Mouse (Mus musculus) MEL (cell line): ENCODE measurements at regions not wholly inside any gene's neighbourhood (a gene's known extent, or its start where the extent isn't known, plus 50 kb on each side); places are given as distances from the start of the nearest gene placed in this dataset.

Experiments
- DNase-seq: peaks from one replicate; pipeline ENCODE4 v3.0.0; 2011; ENCODE audit warnings: low read depth, low spot score
- H3K27ac ChIP-seq: 2 replicates; pipeline ENCODE4 v1.5.1; 2012; ENCODE audit warnings: low read depth, mild to moderate bottlenecking, control low read depth, low read length, moderate library complexity; ENCODE audit not compliant: control insufficient read depth
- H3K27me3 ChIP-seq, 2 experiments: fragments of 150-350 bp in 1 of 2; sonication (generic) in 1 of 2; 2 replicates each; pipeline ENCODE4 v1.6.1; 2012; ENCODE audit warnings: low read length in 2 of 2, mild to moderate bottlenecking in 2 of 2, improper control_type of control experiment in 1 of 2, moderate library complexity in 1 of 2; ENCODE audit not compliant: insufficient read depth in 2 of 2, control insufficient read depth in 1 of 2
- H3K36me3 ChIP-seq, 2 experiments: 2 replicates each; pipeline ENCODE4 v1.6.1; 2012 to 2014; ENCODE audit warnings: low read length in 2 of 2, improper control_type of control experiment in 1 of 2, inconsistent platforms in 1 of 2, mild to moderate bottlenecking in 1 of 2; ENCODE audit not compliant: insufficient read depth in 2 of 2, control insufficient read depth in 1 of 2
- H3K4me1 ChIP-seq, 2 experiments: fragments of 150-350 bp in 1 of 2; sonication (generic) in 1 of 2; 2 replicates each; pipeline ENCODE4 v1.6.1; 2012; ENCODE audit warnings: low read length in 2 of 2, improper control_type of control experiment in 1 of 2, mild to moderate bottlenecking in 1 of 2; ENCODE audit not compliant: insufficient read depth in 2 of 2, control insufficient read depth in 1 of 2
- H3K4me3 ChIP-seq, 2 experiments: fragments of 150-350 bp in 1 of 2; sonication (generic) in 1 of 2; 2 replicates each; pipeline ENCODE4 v1.5.1; 2012; ENCODE audit warnings: low read depth in 2 of 2, low read length in 2 of 2, mild to moderate bottlenecking in 2 of 2, moderate library complexity in 2 of 2, control low read depth in 1 of 2, improper control_type of control experiment in 1 of 2; ENCODE audit not compliant: control insufficient read depth in 1 of 2, insufficient read depth in 1 of 2
- H3K79me2 ChIP-seq: 2 replicates; pipeline ENCODE4 v1.6.1; 2012; ENCODE audit warnings: mild to moderate bottlenecking, low read length, moderate library complexity; ENCODE audit not compliant: control insufficient read depth, poor library complexity, insufficient read depth
- H3K9ac ChIP-seq: 2 replicates; pipeline ENCODE4 v1.6.1; 2012; ENCODE audit warnings: low read depth, mild to moderate bottlenecking, control low read depth, low read length, moderate library complexity; ENCODE audit not compliant: control insufficient read depth, poor library complexity, severe bottlenecking
- H3K9me3 ChIP-seq: fragments of 150-350 bp; sonication (generic); replicated peaks from 2 replicates; pipeline ENCODE4 v1.6.1; 2012; ENCODE audit warnings: mild to moderate bottlenecking, low read length, improper control_type of control experiment, moderate library complexity; ENCODE audit not compliant: insufficient read depth
- BHLHE40 ChIP-seq: IDR thresholded peaks from 2 replicates; pipeline ENCODE4 v1.6.1; 2012; ENCODE audit warnings: low read depth, mild to moderate bottlenecking, inconsistent platforms, low read length, improper control_type of control experiment, borderline replicate concordance
- CTCF ChIP-seq, 3 experiments: IDR thresholded peaks in 2 of 3; conservative IDR thresholded peaks in 1 of 3; 2 replicates each; pipeline ENCODE4 v1.5.1; 2011 to 2012; ENCODE audit warnings: low read length in 3 of 3, low read depth in 2 of 3, mild to moderate bottlenecking in 2 of 3, improper control_type of control experiment in 1 of 3, inconsistent platforms in 1 of 3, mixed read lengths in 1 of 3, moderate library complexity in 1 of 3; ENCODE audit not compliant: control insufficient read depth in 1 of 3, insufficient read depth in 1 of 3, poor library complexity in 1 of 3, severe bottlenecking in 1 of 3
- E2F4 ChIP-seq: IDR thresholded peaks from 2 replicates; pipeline ENCODE4 v1.6.1; 2011; ENCODE audit warnings: low read depth, low read length, improper control_type of control experiment, borderline replicate concordance
- ELF1 ChIP-seq: IDR thresholded peaks from 2 replicates; pipeline ENCODE4 v1.6.1; 2014; ENCODE audit warnings: low read depth, mild to moderate bottlenecking, inconsistent platforms, low read length, improper control_type of control experiment, moderate library complexity
- EP300 ChIP-seq, 2 experiments: IDR thresholded peaks; 2 replicates each; pipeline ENCODE4 v1.6.1; 2011; ENCODE audit warnings: improper control_type of control experiment in 2 of 2, low read length in 2 of 2, low read depth in 1 of 2, mild to moderate bottlenecking in 1 of 2
- ETS1 ChIP-seq: IDR thresholded peaks from 2 replicates; pipeline ENCODE4 v1.6.1; 2012; ENCODE audit warnings: low read depth, mild to moderate bottlenecking, inconsistent platforms, low read length, improper control_type of control experiment, moderate library complexity
- GABPA ChIP-seq: IDR thresholded peaks from 2 replicates; pipeline ENCODE4 v1.6.1; 2012; ENCODE audit warnings: low read depth, mild to moderate bottlenecking, inconsistent platforms, low read length, improper control_type of control experiment, moderate library complexity
- MAFK ChIP-seq: IDR thresholded peaks from 2 replicates; pipeline ENCODE4 v1.6.1; 2011; ENCODE audit warnings: low read depth, mild to moderate bottlenecking, low read length, improper control_type of control experiment, borderline replicate concordance
- MAX ChIP-seq: IDR thresholded peaks from 2 replicates; pipeline ENCODE4 v1.6.1; 2011; ENCODE audit warnings: low read length, improper control_type of control experiment
- MXI1 ChIP-seq: IDR thresholded peaks from 2 replicates; pipeline ENCODE4 v1.6.1; 2011; ENCODE audit warnings: mild to moderate bottlenecking, low read depth, low read length, improper control_type of control experiment
- MYB ChIP-seq: IDR thresholded peaks from 2 replicates; pipeline ENCODE4 v1.6.1; 2011; ENCODE audit warnings: mild to moderate bottlenecking, low read depth, low read length, improper control_type of control experiment
- NRF1 ChIP-seq: IDR thresholded peaks from 2 replicates; pipeline ENCODE4 v1.6.1; 2014; ENCODE audit warnings: low read depth, mild to moderate bottlenecking, inconsistent platforms, low read length, improper control_type of control experiment, moderate library complexity; ENCODE audit not compliant: poor library complexity, insufficient read depth, severe bottlenecking
- POLR2A ChIP-seq, 2 experiments: IDR thresholded peaks; 2 replicates each; pipeline ENCODE4 v1.6.1; 2011 to 2012; ENCODE audit warnings: low read length in 2 of 2, mild to moderate bottlenecking in 2 of 2, control low read depth in 1 of 2, improper control_type of control experiment in 1 of 2, low read depth in 1 of 2, moderate library complexity in 1 of 2; ENCODE audit not compliant: control insufficient read depth in 1 of 2, insufficient read depth in 1 of 2, poor library complexity in 1 of 2
- POLR2AphosphoS2 ChIP-seq: IDR thresholded peaks from 2 replicates; pipeline ENCODE4 v1.6.1; 2011; ENCODE audit warnings: low read length, improper control_type of control experiment
- POLR2AphosphoS5 ChIP-seq: IDR thresholded peaks from 2 replicates; pipeline ENCODE4 v1.6.1; 2012; ENCODE audit warnings: low read depth, borderline replicate concordance, mild to moderate bottlenecking, inconsistent platforms, low read length, moderate library complexity, mixed read lengths
- RAD21 ChIP-seq: IDR thresholded peaks from 2 replicates; pipeline ENCODE4 v1.6.1; 2011; ENCODE audit warnings: mild to moderate bottlenecking, low read depth, low read length, improper control_type of control experiment
- TAL1 ChIP-seq: IDR thresholded peaks from 2 replicates; pipeline ENCODE4 v1.6.1; 2012; ENCODE audit warnings: mild to moderate bottlenecking, inconsistent platforms, low read length, moderate library complexity, mixed read lengths
- TBP ChIP-seq: IDR thresholded peaks from 2 replicates; pipeline ENCODE4 v1.8.0; 2011; ENCODE audit warnings: low read depth, low read length, improper control_type of control experiment
- TCF12 ChIP-seq: IDR thresholded peaks from 2 replicates; pipeline ENCODE4 v1.6.1; 2014; ENCODE audit warnings: low read depth, mild to moderate bottlenecking, inconsistent platforms, low read length, improper control_type of control experiment, moderate library complexity
- USF1 ChIP-seq: IDR thresholded peaks from 2 replicates; pipeline ENCODE4 v1.6.1; 2014; ENCODE audit warnings: low read depth, mild to moderate bottlenecking, inconsistent platforms, low read length, improper control_type of control experiment, moderate library complexity
- USF2 ChIP-seq, 2 experiments: IDR thresholded peaks; 2 replicates each; pipeline ENCODE4 v1.6.1; 2011 to 2012; ENCODE audit warnings: improper control_type of control experiment in 2 of 2, low read length in 2 of 2, borderline replicate concordance in 1 of 2, inconsistent platforms in 1 of 2, low read depth in 1 of 2, mild to moderate bottlenecking in 1 of 2; ENCODE audit not compliant: insufficient read depth in 1 of 2
- ZC3H11A ChIP-seq: IDR thresholded peaks from 2 replicates; pipeline ENCODE4 v1.6.1; 2012; ENCODE audit warnings: low read depth, mild to moderate bottlenecking, inconsistent platforms, low read length, improper control_type of control experiment
- ZKSCAN1 ChIP-seq: IDR thresholded peaks from 2 replicates; pipeline ENCODE4 v1.6.1; 2012; ENCODE audit warnings: low read depth, mild to moderate bottlenecking, inconsistent platforms, low read length, improper control_type of control experiment, moderate library complexity
- ZMIZ1 ChIP-seq: IDR thresholded peaks from 2 replicates; pipeline ENCODE4 v1.6.1; 2012; ENCODE audit warnings: low read depth, mild to moderate bottlenecking, inconsistent platforms, low read length, improper control_type of control experiment, moderate library complexity

GRCm38 (mm10) chr6:101517584-101517983 lies 139.9 kb upstream of the Pdzrn3 start:
- Histone ChIP-seq H3K4me1 (no peaks in the 10 kb centered on the region), H3K9ac (no peak overlapping the region), H3K4me3 (no peak overlapping the region), H3K36me3 (no peaks in the 10 kb centered on the region), H3K9me3 (no peaks in the 10 kb centered on the region), H3K27me3 (no peaks in the 10 kb centered on the region), H3K79me2 (no peaks in the 10 kb centered on the region), H3K27ac (no peak overlapping the region)
- TF ChIP-seq POLR2A (IDR thresholded peaks at IDR 0.05; ENCODE audit: control insufficient read depth in 1 of 2, insufficient read depth in 1 of 2, low read depth in 1 of 2, low read length in 2 of 2, poor library complexity in 1 of 2) = no peak
- no peak for DNase-seq

- H3K4me3 ChIP-seq = no peak overlapping the region
- H3K9ac ChIP-seq = no peak overlapping the region
- H3K79me2 ChIP-seq = no peaks in the 10 kb centered on the region
- TF ChIP-seq MXI1 = no peak
- no peak for TF ChIP-seq RAD21
- TF ChIP-seq ZMIZ1 = no peak
- no peak for TF ChIP-seq USF2 (IDR thresholded peaks at IDR 0.05; ENCODE audit: borderline replicate concordance in 1 of 2, insufficient read depth in 1 of 2, low read depth in 1 of 2, low read length in 2 of 2)
- no peak for TF ChIP-seq CTCF (IDR thresholded peaks at IDR 0.05 in 2 of 3, conservative IDR thresholded peaks at IDR 0.05 in 1 of 3; ENCODE audit: control insufficient read depth in 1 of 3, insufficient read depth in 1 of 3, low read depth in 2 of 3, low read length in 3 of 3, poor library complexity in 1 of 3, severe bottlenecking in 1 of 3)
- TF ChIP-seq NRF1 = no peak
- no peak for TF ChIP-seq POLR2AphosphoS5
- TF ChIP-seq TBP = no peak
- no peak for TF ChIP-seq GABPA
- no peak for TF ChIP-seq TAL1
- no peak for TF ChIP-seq ZC3H11A
- no peak for TF ChIP-seq EP300 (IDR thresholded peaks at IDR 0.05; ENCODE audit: low read depth in 1 of 2, low read length in 2 of 2)
- no peak for TF ChIP-seq ZKSCAN1
- DNase-seq = no peak
- H3K27me3 ChIP-seq = no peaks in the 10 kb centered on the region; a peak in 1 of 4 replicates
- no peak overlapping the region for H3K27ac ChIP-seq
- H3K9me3 ChIP-seq = no peaks in the 10 kb centered on the region
- no peaks in the 10 kb centered on the region for H3K36me3 ChIP-seq
- no peaks in the 10 kb centered on the region for H3K4me1 ChIP-seq
Observed at GRCm38 (mm10) chr6:101513696-101514095, 136.0 kb upstream of the Pdzrn3 start.

- DNase-seq = no peak
- Histone ChIP-seq H3K27ac (no peak overlapping the region), H3K9me3 (no peaks in the 10 kb centered on the region), H3K9ac (no peak overlapping the region), H3K27me3 (no peaks in the 10 kb centered on the region), H3K79me2 (no peaks in the 10 kb centered on the region)
- TF ChIP-seq TAL1 (no peak), USF1 (no peak), POLR2AphosphoS5 (no peak), MYB (no peak), CTCF (IDR thresholded peaks at IDR 0.05 in 2 of 3, conservative IDR thresholded peaks at IDR 0.05 in 1 of 3; ENCODE audit: control insufficient read depth in 1 of 3, insufficient read depth in 1 of 3, low read depth in 2 of 3, low read length in 3 of 3, poor library complexity in 1 of 3, severe bottlenecking in 1 of 3) (no peak), TCF12 (no peak), ELF1 (no peak), EP300 (IDR thresholded peaks at IDR 0.05; ENCODE audit: low read depth in 1 of 2, low read length in 2 of 2) (no peak), E2F4 (no peak), RAD21 (no peak), MAX (no peak), POLR2A (IDR thresholded peaks at IDR 0.05; ENCODE audit: control insufficient read depth in 1 of 2, insufficient read depth in 1 of 2, low read depth in 1 of 2, low read length in 2 of 2, poor library complexity in 1 of 2) (no peak), ZMIZ1 (no peak), GABPA (no peak), BHLHE40 (no peak), MAFK (no peak), POLR2AphosphoS2 (no peak), TBP (no peak), ETS1 (no peak)
- TF ChIP-seq, all 39 proteins: peak for 0
- Histone ChIP-seq H3K4me1 (no peaks in the 10 kb centered on the region), H3K4me3 (no peak overlapping the region), H3K36me3 (no peaks in the 10 kb centered on the region)
Observed at GRCm38 (mm10) chr6:101502149-101502548, 124.5 kb upstream of the Pdzrn3 start.
